Mouse (Mus musculus): ENCODE results near the gene Olfr202.
"Not testable (repeated sequence)": the region's sequence is repeated elsewhere in the genome, so short reads cannot be mapped to it uniquely, and the experiment has no call there.

The Olfr202 gene

GRCm38 (mm10) chr16:59286693-59287092, at the start of gene Olfr202:
Olfr202 (minus strand) TSS chr16:59286793.
- no peak for DNase-seq (ENCODE audit: low read depth, low spot score)

GRCm38 (mm10) chr16:59331038-59331437, 44.4 kb upstream of the Olfr202 start, which contains the start of gene Olfr205:
Olfr205 (minus strand) TSS chr16:59331138.
- DNase-seq (ENCODE audit: low read depth, low spot score) = no peak

GRCm38 (mm10) chr16:59323262-59323661, 36.7 kb upstream of the Olfr202 start:
- not testable (repeated sequence) for DNase-seq (ENCODE audit: low read depth, low spot score)

- no peak for DNase-seq (ENCODE audit: low read depth, low spot score)
Observed at GRCm38 (mm10) chr16:59318148-59318547, 31.6 kb upstream of the Olfr202 start, which contains the start of gene Olfr204. Olfr204 (minus strand) TSS chr16:59318248.

- no peak for DNase-seq (ENCODE audit: low read depth, low spot score)
Observed at GRCm38 (mm10) chr16:59298581-59298980, 12.0 kb upstream of the Olfr202 start, which contains the start of gene Olfr203. Olfr203 (plus strand) TSS chr16:59298881.

- not testable (repeated sequence) for DNase-seq (ENCODE audit: low read depth, low spot score)
Observed at GRCm38 (mm10) chr16:59287576-59287975, 983 bp upstream of the Olfr202 start.

- no peak for DNase-seq (ENCODE audit: low read depth, low spot score)
Observed at GRCm38 (mm10) chr16:59283476-59283875, 3.1 kb downstream of the Olfr202 start.

GRCm38 (mm10) chr16:59280542-59280941, 6.1 kb downstream of the Olfr202 start:
- DNase-seq (ENCODE audit: low read depth, low spot score) = no peak

- not testable (repeated sequence) for DNase-seq (ENCODE audit: low read depth, low spot score)
Observed at GRCm38 (mm10) chr16:59272532-59272931, 14.1 kb downstream of the Olfr202 start, which contains the start of gene Olfr201. Olfr201 (minus strand) TSS chr16:59272632.

- not testable (repeated sequence) for DNase-seq (ENCODE audit: low read depth, low spot score)
Observed at GRCm38 (mm10) chr16:59269097-59269496, 17.5 kb downstream of the Olfr202 start.

GRCm38 (mm10) chr16:59249684-59250083, 36.9 kb downstream of the Olfr202 start:
- DNase-seq (ENCODE audit: low read depth, low spot score) = no peak
